Comparison of ENCODE assay signal across 7 mouse cellular contexts in the genomic region with DNA sequence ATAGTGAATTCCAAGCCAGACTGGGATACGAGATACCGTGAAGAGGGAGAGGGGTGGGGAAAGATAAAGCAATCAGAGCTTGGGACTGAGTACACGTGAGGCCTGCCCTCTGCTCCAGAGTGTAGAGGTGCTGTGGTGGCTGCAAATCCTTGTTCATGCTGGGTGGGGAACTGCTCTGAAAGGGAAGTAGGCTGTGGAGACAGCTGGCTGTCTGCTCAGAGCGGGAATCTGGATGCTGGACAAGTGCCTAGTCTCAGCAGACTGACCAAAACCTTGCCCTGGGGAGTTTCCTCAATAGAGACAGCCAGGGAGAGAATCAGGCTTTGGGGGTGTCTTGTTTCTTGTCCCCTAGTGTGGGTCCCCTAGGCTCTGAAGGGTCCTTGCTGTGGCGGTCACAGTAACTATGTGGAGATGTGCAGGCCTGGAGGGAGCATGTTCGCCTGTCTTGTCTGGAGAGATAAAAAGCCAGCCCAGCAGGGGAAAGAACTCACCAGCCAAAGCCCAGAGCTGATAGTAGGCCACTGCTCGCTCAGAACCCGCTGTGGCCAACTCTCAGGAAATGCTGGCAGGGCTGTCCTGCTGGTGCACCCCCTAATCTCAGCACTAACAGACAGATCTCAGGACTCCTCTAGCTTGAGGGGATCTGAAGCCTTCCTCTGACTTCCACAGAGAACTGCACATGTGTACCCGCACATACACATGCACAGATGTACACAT. TPM values are rescaled to one million over a fixed set of nuclear protein-coding genes. Genes with fewer than 3 reads are reported as not detected.
DNase-seq lines count a peak whose midpoint lies in the region; ATAC-seq and TF ChIP-seq lines count a peak whose summit lies in the region.

No protein-coding gene starts in this region.

- H3K27me3 ChIP-seq in thymus, adult 2 months (ENCODE audit: control insufficient read depth, insufficient read depth, low read length) = no peaks in the 10 kb centered on the region
- no peaks in the 10 kb centered on the region for H3K27me3 ChIP-seq in erythroblast, embryonic 14.5 days (ENCODE audit: control insufficient read depth)
- H3K27me3 ChIP-seq in liver, postnatal 0 days (ENCODE audit: insufficient read depth, low read length) = no peaks in the 10 kb centered on the region

- H3K4me3 ChIP-seq in thymus, adult 2 months (ENCODE audit: control insufficient read depth, insufficient read depth, low read length) = no peak overlapping the region
- peak overlapping the region; percentile 10 for H3K4me3 ChIP-seq in erythroblast, embryonic 14.5 days (replicated peaks)
- no peak overlapping the region for H3K4me3 ChIP-seq in liver, postnatal 0 days (ENCODE audit: low read depth, low read length)

- TF ChIP-seq POLR2A in thymus, adult 2 months (IDR thresholded peaks at IDR 0.05; ENCODE audit: control insufficient read depth, extremely low read depth, insufficient read depth, low read length, poor library complexity) = no peak

- TF ChIP-seq CTCF in thymus, adult 2 months (IDR thresholded peaks at IDR 0.05; ENCODE audit: borderline replicate concordance, control insufficient read depth, extremely low read depth, insufficient read depth, low read length, poor library complexity) = no peak
- TF ChIP-seq CTCF in liver, postnatal 0 days (IDR thresholded peaks at IDR 0.05; ENCODE audit: low read depth) = no peak

- H3K4me1 ChIP-seq in thymus, adult 2 months (replicated peaks; ENCODE audit: control insufficient read depth, insufficient read depth, low read length) = peaks cover 62% of the 10 kb centered on the region
- peaks cover 93% of the 10 kb centered on the region for H3K4me1 ChIP-seq in erythroblast, embryonic 14.5 days (ENCODE audit: control insufficient read depth)
- peaks cover 79% of the 10 kb centered on the region for H3K4me1 ChIP-seq in liver, postnatal 0 days (ENCODE audit: insufficient read depth)

- peak; percentile 20 for ATAC-seq in liver, postnatal 0 days

- H3K36me3 ChIP-seq in thymus, adult 2 months (ENCODE audit: control insufficient read depth, insufficient read depth, low read length) = no peaks in the 10 kb centered on the region
- peaks cover 29% of the 10 kb centered on the region for H3K36me3 ChIP-seq in erythroblast, embryonic 14.5 days (ENCODE audit: control insufficient read depth)
- H3K36me3 ChIP-seq in liver, postnatal 0 days (replicated peaks; ENCODE audit: insufficient read depth, low read length) = 0 out of 2 replicates have a peak, but pooled peaks cover 3% of the 10 kb centered on the region

- no peaks in the 10 kb centered on the region for H3K9me3 ChIP-seq in erythroblast, embryonic 14.5 days (ENCODE audit: control insufficient read depth, low read length)
- H3K9me3 ChIP-seq in liver, postnatal 0 days (ENCODE audit: low read length) = no peaks in the 10 kb centered on the region

- peak; percentile 50; the same call in 1 of the 2 replicates for TF ChIP-seq EP300 in liver, postnatal 0 days (IDR thresholded peaks at IDR 0.05; ENCODE audit: low read depth)

- 80% methylated on average over 9 of the region's 9 CpGs for WGBS in thymus, adult 2 months
- WGBS in liver, postnatal 0 days (ENCODE audit: insufficient replicate concordance) = 22% methylated on average over 9 of the region's 9 CpGs

- no peak for DNase-seq in thymus, adult 2 months
- no peak for DNase-seq in thymus, postnatal 10 days (ENCODE audit: low spot score in 2 of 2)
- DNase-seq in induced T-regulatory cell, adult 2 months (ENCODE audit: low read depth) = peak; percentile 35
- DNase-seq in liver, postnatal 0 days = peak; percentile 60
- DNase-seq in frontal cortex, postnatal 36 days (ENCODE audit: low spot score in 2 of 2) = no peak
- DNase-seq in retina, embryonic 14.5 days (ENCODE audit: low spot score) = no peak

- peak overlapping the region; percentile 94 for H3K4me2 ChIP-seq in liver, postnatal 0 days (ENCODE audit: low read depth, low read length)

- peak overlapping the region; percentile 90 for H3K27ac ChIP-seq in thymus, adult 2 months (ENCODE audit: control insufficient read depth, insufficient read depth, low read length)
- peak overlapping the region; percentile 98 for H3K27ac ChIP-seq in liver, postnatal 0 days (ENCODE audit: low read depth)

- peak overlapping the region; percentile 91 for H3K9ac ChIP-seq in liver, postnatal 0 days (replicated peaks)

RNA-seq across cellular contexts. Expression of a gene that starts 3.2 kb away (rescaled TPM):
- 130 and 167 TPM in 2 replicates for polyA plus RNA-seq in thymus, adult 2 months (2012; rRNA removed)
- polyA plus RNA-seq in erythroblast, embryonic 14.5 days (2012) = 17.8 and 29.7 TPM in 2 replicates
- 96.8 and 101 TPM in 2 replicates for polyA plus RNA-seq in liver, postnatal 0 days (2015; fragmentation: Nextera tagmentation; extraction: Ambion mirVana)

RNA-seq across cellular contexts. Expression of a gene that starts 3.3 kb away (rescaled TPM):
- 17.7 and 18.2 TPM in 2 replicates for polyA plus RNA-seq in thymus, adult 2 months (2012; rRNA removed)
- 0.41 and 2.3 TPM in 2 replicates for polyA plus RNA-seq in erythroblast, embryonic 14.5 days (2012)
- 32.9 and 34.4 TPM in 2 replicates for polyA plus RNA-seq in liver, postnatal 0 days (2015; fragmentation: Nextera tagmentation; extraction: Ambion mirVana)

RNA-seq across cellular contexts. Expression of a gene that starts 19.6 kb away (rescaled TPM):
- 0.06 TPM in 1 of 2 replicates, not detected in the other for polyA plus RNA-seq in thymus, adult 2 months (2012; rRNA removed)
- polyA plus RNA-seq in erythroblast, embryonic 14.5 days (2012) = 0.16 TPM in 2 replicates
- polyA plus RNA-seq in liver, postnatal 0 days (2015; fragmentation: Nextera tagmentation; extraction: Ambion mirVana) = 0.33 and 0.48 TPM in 2 replicates

RNA-seq across cellular contexts. Expression of a gene that starts 19.6 kb away (rescaled TPM):
- polyA plus RNA-seq in thymus, adult 2 months (2012; rRNA removed) = 286 and 322 TPM in 2 replicates
- polyA plus RNA-seq in erythroblast, embryonic 14.5 days (2012) = 7.2 and 10.2 TPM in 2 replicates
- polyA plus RNA-seq in liver, postnatal 0 days (2015; fragmentation: Nextera tagmentation; extraction: Ambion mirVana) = 60.6 and 62.2 TPM in 2 replicates

RNA-seq across cellular contexts. Expression of a gene that starts 20.0 kb away (rescaled TPM):
- polyA plus RNA-seq in thymus, adult 2 months (2012; rRNA removed) = 75.4 and 87.2 TPM in 2 replicates
- polyA plus RNA-seq in erythroblast, embryonic 14.5 days (2012) = 47.2 and 54.9 TPM in 2 replicates
- 193 and 197 TPM in 2 replicates for polyA plus RNA-seq in liver, postnatal 0 days (2015; fragmentation: Nextera tagmentation; extraction: Ambion mirVana)

Comparison
In these comparisons a context has a peak if more than half of its experiments do, and no peak if none do; other contexts are left out.
1. DNase-seq: peak in induced T-regulatory cell, adult 2 months (single experiment) and liver, postnatal 0 days (single experiment); none in thymus, adult 2 months (single experiment), thymus, postnatal 10 days (0 of 2), frontal cortex, postnatal 36 days (0 of 2) and retina, embryonic 14.5 days (single experiment).